Mouse (Mus musculus): ENCODE results near the gene Hpca. TPM values are rescaled to one million over a fixed set of nuclear protein-coding genes. Genes with fewer than 3 reads are reported as not detected.

Hpca gene
- polyA plus RNA-seq, 1 experiment from 2014 or later: 2.7 TPM

DNA sequence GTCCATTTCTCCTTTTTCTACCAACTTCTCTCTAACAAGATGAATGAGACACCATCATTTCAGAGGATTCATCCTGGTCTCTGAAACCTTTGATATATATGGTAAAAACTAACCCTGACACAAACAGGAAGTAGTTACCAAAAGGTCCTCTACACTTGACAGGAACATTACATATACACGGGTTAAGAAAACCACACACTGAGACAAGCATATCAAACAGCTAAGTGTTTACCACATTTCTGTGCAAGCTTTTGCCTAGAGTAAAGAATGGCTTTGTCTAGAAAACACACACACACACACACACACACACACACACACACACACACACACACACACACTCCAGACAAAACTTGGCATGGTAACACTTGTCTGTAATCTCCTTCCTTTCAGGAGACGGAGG, 24.6 kb upstream of the Hpca start:
- ATAC-seq (replicated peaks; ENCODE audit: low FRiP score, low TSS enrichment, low read depth): no peak
- 35% methylated on average over 2 of the region's 2 CpGs for WGBS

GRCm38 (mm10) chr4:129145943-129146342, 24.1 kb upstream of the Hpca start:
- DNase-seq (ENCODE audit: low spot score) (no peak), ATAC-seq (replicated peaks; ENCODE audit: low FRiP score, low TSS enrichment, low read depth) (no peak)
- Histone ChIP-seq H3K9me3 (ENCODE audit: control insufficient read depth, low read length) (no peaks in the 10 kb centered on the region), H3K4me3 (ENCODE audit: low read depth, low read length) (no peak overlapping the region), H3K36me3 (ENCODE audit: control insufficient read depth, insufficient read depth, low read length) (peaks cover 29% of the 10 kb centered on the region), H3K4me1 (replicated peaks; ENCODE audit: control insufficient read depth, insufficient read depth, low read length) (peaks cover 14% of the 10 kb centered on the region; the same call in 1 of the 2 replicates), H3K4me2 (ENCODE audit: low read length) (no peak overlapping the region), H3K27ac (ENCODE audit: low read depth) (no peak overlapping the region), H3K9ac (ENCODE audit: low read length) (no peak overlapping the region), H3K27me3 (replicated peaks; ENCODE audit: control insufficient read depth, insufficient read depth, low read length) (no peaks in the 10 kb centered on the region)
- WGBS: 59% methylated on average over 4 of the region's 4 CpGs

More for the DNA sequence above, 24.6 kb upstream of the Hpca start:
- Histone ChIP-seq H3K4me1 (replicated peaks; ENCODE audit: control insufficient read depth, insufficient read depth, low read length) (peaks cover 11% of the 10 kb centered on the region; the same call in 1 of the 2 replicates), H3K9me3 (ENCODE audit: control insufficient read depth, low read length) (no peaks in the 10 kb centered on the region), H3K4me3 (ENCODE audit: low read depth, low read length) (no peak overlapping the region), H3K36me3 (ENCODE audit: control insufficient read depth, insufficient read depth, low read length) (peaks cover 33% of the 10 kb centered on the region), H3K27ac (ENCODE audit: low read depth) (no peak overlapping the region), H3K27me3 (replicated peaks; ENCODE audit: control insufficient read depth, insufficient read depth, low read length) (no peaks in the 10 kb centered on the region), H3K9ac (ENCODE audit: low read length) (no peak overlapping the region), H3K4me2 (ENCODE audit: low read length) (no peak overlapping the region)
- DNase-seq (ENCODE audit: low spot score): no peak

- Histone ChIP-seq H3K9me3 (ENCODE audit: control insufficient read depth, low read length) (no peaks in the 10 kb centered on the region), H3K4me1 (replicated peaks; ENCODE audit: control insufficient read depth, insufficient read depth, low read length) (peaks cover 14% of the 10 kb centered on the region; the same call in 1 of the 2 replicates), H3K4me2 (ENCODE audit: low read length) (no peak overlapping the region), H3K27me3 (replicated peaks; ENCODE audit: control insufficient read depth, insufficient read depth, low read length) (no peaks in the 10 kb centered on the region), H3K36me3 (ENCODE audit: control insufficient read depth, insufficient read depth, low read length) (peaks cover 24% of the 10 kb centered on the region), H3K27ac (ENCODE audit: low read depth) (peak overlapping the region; percentile 8; the same call in 1 of the 2 replicates), H3K9ac (ENCODE audit: low read length) (no peak overlapping the region), H3K4me3 (ENCODE audit: low read depth, low read length) (no peak overlapping the region)
- DNase-seq (ENCODE audit: low spot score) (peak; percentile 38), ATAC-seq (replicated peaks; ENCODE audit: low FRiP score, low TSS enrichment, low read depth) (no peak)
- WGBS: 57% methylated on average over 4 of the region's 4 CpGs
Observed at GRCm38 (mm10) chr4:129145411-129145810, 23.6 kb upstream of the Hpca start.

- DNase-seq (ENCODE audit: low spot score) (no peak), ATAC-seq (replicated peaks; ENCODE audit: low FRiP score, low TSS enrichment, low read depth) (peak; percentile 72)
- H3K27me3 ChIP-seq (replicated peaks; ENCODE audit: control insufficient read depth, insufficient read depth, low read length): no peaks in the 10 kb centered on the region
- peak overlapping the region; percentile 20; the same call in 1 of the 2 replicates for H3K27ac ChIP-seq (ENCODE audit: low read depth)
- peaks cover 14% of the 10 kb centered on the region; the same call in 1 of the 2 replicates for H3K4me1 ChIP-seq (replicated peaks; ENCODE audit: control insufficient read depth, insufficient read depth, low read length)
- no peak overlapping the region for H3K4me2 ChIP-seq (ENCODE audit: low read length)
- WGBS: 44% methylated on average over 16 of the region's 16 CpGs
- no peaks in the 10 kb centered on the region for H3K9me3 ChIP-seq (ENCODE audit: control insufficient read depth, low read length)
- peaks cover 16% of the 10 kb centered on the region for H3K36me3 ChIP-seq (ENCODE audit: control insufficient read depth, insufficient read depth, low read length)
- H3K4me3 ChIP-seq (ENCODE audit: low read depth, low read length): no peak overlapping the region
- no peak overlapping the region for H3K9ac ChIP-seq (ENCODE audit: low read length)
Observed at GRCm38 (mm10) chr4:129144401-129145367, 22.8 kb upstream of the Hpca start.

GRCm38 (mm10) chr4:129143509-129143908, 21.7 kb upstream of the Hpca start:
- ATAC-seq (replicated peaks; ENCODE audit: low FRiP score, low TSS enrichment, low read depth) (no peak), DNase-seq (ENCODE audit: low spot score) (no peak)
- no peak overlapping the region for H3K4me3 ChIP-seq (ENCODE audit: low read depth, low read length)
- H3K27ac ChIP-seq (ENCODE audit: low read depth): no peak overlapping the region
- H3K36me3 ChIP-seq (ENCODE audit: control insufficient read depth, insufficient read depth, low read length): peaks cover 5% of the 10 kb centered on the region
- no peak overlapping the region for H3K4me2 ChIP-seq (ENCODE audit: low read length)
- no peak overlapping the region for H3K9ac ChIP-seq (ENCODE audit: low read length)
- no peaks in the 10 kb centered on the region for H3K9me3 ChIP-seq (ENCODE audit: control insufficient read depth, low read length)
- 80% methylated on average over 5 of the region's 5 CpGs for WGBS
- H3K27me3 ChIP-seq (replicated peaks; ENCODE audit: control insufficient read depth, insufficient read depth, low read length): 0 out of 2 replicates have a peak, but pooled peaks cover 5% of the 10 kb centered on the region
- H3K4me1 ChIP-seq (replicated peaks; ENCODE audit: control insufficient read depth, insufficient read depth, low read length): peaks cover 14% of the 10 kb centered on the region; the same call in 1 of the 2 replicates

DNA sequence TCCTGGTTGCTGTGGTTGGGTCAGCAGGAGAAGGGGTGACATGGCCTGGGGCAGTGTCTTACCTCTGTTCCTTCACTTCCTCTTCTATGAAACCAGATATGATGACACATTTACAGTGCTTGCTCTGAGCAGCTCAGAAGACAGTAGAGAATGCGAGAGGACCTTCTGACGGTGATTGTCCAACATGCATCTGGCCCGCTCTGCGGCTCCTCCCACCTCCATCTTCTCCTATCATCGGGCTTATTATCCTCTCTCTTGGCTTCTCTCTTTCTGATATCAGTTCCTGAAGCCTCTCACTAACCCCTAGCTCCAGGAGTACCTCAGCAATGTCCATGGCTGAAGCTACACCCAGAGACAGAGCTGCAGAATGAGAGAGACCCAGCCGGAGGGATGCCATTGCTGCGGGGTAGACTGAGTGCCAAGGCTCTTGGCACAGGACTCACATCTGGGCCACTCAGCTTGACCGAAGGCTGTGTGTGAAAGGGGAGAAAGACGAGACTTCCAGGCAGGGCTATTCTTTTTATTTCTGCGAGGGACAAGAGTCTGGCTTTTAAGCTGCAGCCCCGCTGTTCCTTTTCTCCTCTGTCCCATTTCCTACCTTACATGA, 20.7 kb upstream of the Hpca start:
- ATAC-seq (replicated peaks; ENCODE audit: low FRiP score, low TSS enrichment, low read depth) (no peak), DNase-seq (ENCODE audit: low spot score) (no peak)
- no peak overlapping the region for H3K9ac ChIP-seq (ENCODE audit: low read length)
- H3K27ac ChIP-seq (ENCODE audit: low read depth): no peak overlapping the region
- peaks cover 13% of the 10 kb centered on the region; the same call in 1 of the 2 replicates for H3K27me3 ChIP-seq (replicated peaks; ENCODE audit: control insufficient read depth, insufficient read depth, low read length)
- 0 out of 2 replicates have a peak, but pooled peaks cover 2% of the 10 kb centered on the region for H3K36me3 ChIP-seq (ENCODE audit: control insufficient read depth, insufficient read depth, low read length)
- H3K9me3 ChIP-seq (ENCODE audit: control insufficient read depth, low read length): no peaks in the 10 kb centered on the region
- H3K4me2 ChIP-seq (ENCODE audit: low read length): no peak overlapping the region
- H3K4me1 ChIP-seq (replicated peaks; ENCODE audit: control insufficient read depth, insufficient read depth, low read length): peaks cover 14% of the 10 kb centered on the region; the same call in 1 of the 2 replicates
- no peak overlapping the region for H3K4me3 ChIP-seq (ENCODE audit: low read depth, low read length)
- 92% methylated on average over 11 of the region's 11 CpGs for WGBS

DNA sequence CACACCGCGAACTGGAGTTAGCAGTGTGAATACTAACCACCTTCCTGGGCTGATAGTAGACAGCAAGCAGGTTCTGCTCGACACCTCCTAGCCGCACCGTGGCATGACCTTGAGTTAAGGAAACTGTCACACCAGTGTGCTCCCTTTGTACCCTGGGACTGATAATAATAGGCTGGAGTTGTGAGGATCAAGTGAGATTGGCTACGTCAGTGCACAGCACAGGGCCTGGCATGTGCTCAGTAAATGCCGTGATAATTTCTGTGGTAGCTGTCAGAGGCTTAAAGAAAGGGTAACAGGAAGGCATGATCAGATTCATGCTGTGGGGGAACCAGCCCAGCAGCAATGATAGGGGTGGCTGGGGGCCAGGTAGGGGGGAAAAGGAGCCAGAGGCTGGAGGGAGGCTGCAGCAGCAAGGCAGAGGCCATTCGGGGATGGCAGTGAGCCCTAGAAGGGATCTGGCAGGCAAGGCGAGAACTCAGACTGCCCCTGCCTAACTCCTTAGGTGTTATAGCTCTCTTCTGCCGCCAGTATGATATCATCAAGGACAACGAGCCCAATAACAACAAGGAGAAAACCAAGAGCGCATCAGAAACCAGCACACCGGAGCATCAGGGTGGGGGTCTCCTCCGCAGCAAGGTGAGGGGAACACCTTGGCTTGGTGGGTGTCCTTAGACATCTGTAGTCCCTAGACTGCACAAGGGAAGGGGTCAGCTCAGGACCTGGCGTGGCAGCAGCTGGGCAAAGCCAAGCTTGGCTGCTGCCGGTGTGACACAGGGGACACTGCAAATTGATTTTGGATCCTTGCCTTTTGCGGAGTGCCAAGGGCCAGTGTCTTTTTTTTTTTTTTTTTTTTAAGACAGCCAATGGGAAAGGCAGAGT, 20.0 kb upstream of the Hpca start:
- Histone ChIP-seq H3K9me3 (ENCODE audit: control insufficient read depth, low read length) (no peaks in the 10 kb centered on the region), H3K9ac (ENCODE audit: low read length) (no peak overlapping the region), H3K4me1 (replicated peaks; ENCODE audit: control insufficient read depth, insufficient read depth, low read length) (peaks cover 13% of the 10 kb centered on the region; the same call in 1 of the 2 replicates), H3K36me3 (ENCODE audit: control insufficient read depth, insufficient read depth, low read length) (0 out of 2 replicates have a peak, but pooled peaks cover 2% of the 10 kb centered on the region), H3K4me3 (ENCODE audit: low read depth, low read length) (no peak overlapping the region), H3K27me3 (replicated peaks; ENCODE audit: control insufficient read depth, insufficient read depth, low read length) (peaks cover 20% of the 10 kb centered on the region), H3K27ac (ENCODE audit: low read depth) (no peak overlapping the region), H3K4me2 (ENCODE audit: low read length) (no peak overlapping the region)
- ATAC-seq (replicated peaks; ENCODE audit: low FRiP score, low TSS enrichment, low read depth): no peak
- no peak for DNase-seq (ENCODE audit: low spot score)
- 77% methylated on average over 17 of the region's 17 CpGs for WGBS

DNA sequence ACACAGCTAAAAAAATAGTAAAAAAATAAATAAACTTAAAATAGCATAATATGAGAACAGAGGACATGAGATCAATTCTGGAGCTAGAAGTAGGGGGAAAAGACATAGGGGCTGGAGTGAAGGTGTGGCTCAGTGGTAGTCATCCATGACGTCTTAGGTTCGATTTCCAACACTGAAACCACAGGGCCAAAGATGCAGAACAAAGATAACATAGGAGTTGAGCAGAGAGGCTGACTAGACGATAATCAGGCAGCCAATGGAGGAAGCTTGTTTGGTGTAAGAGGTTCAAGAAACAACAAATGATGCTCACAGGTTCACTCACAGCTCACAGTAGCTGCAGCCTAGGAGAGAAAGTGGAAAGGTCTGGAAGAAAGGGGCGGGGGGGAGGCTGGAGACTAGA, 19.0 kb upstream of the Hpca start:
- DNase-seq (ENCODE audit: low spot score) (no peak), ATAC-seq (replicated peaks; ENCODE audit: low FRiP score, low TSS enrichment, low read depth) (no peak)
- no peak overlapping the region for H3K4me2 ChIP-seq (ENCODE audit: low read length)
- H3K4me3 ChIP-seq (ENCODE audit: low read depth, low read length): no peak overlapping the region
- 0 out of 2 replicates have a peak, but pooled peaks cover 2% of the 10 kb centered on the region for H3K36me3 ChIP-seq (ENCODE audit: control insufficient read depth, insufficient read depth, low read length)
- no peak overlapping the region for H3K27ac ChIP-seq (ENCODE audit: low read depth)
- 0 out of 2 replicates have a peak, but pooled peaks cover 10% of the 10 kb centered on the region for H3K4me1 ChIP-seq (replicated peaks; ENCODE audit: control insufficient read depth, insufficient read depth, low read length)
- no peak overlapping the region for H3K9ac ChIP-seq (ENCODE audit: low read length)
- 81% methylated on average over 4 of the region's 4 CpGs for WGBS
- no peaks in the 10 kb centered on the region for H3K9me3 ChIP-seq (ENCODE audit: control insufficient read depth, low read length)
- peaks cover 27% of the 10 kb centered on the region for H3K27me3 ChIP-seq (replicated peaks; ENCODE audit: control insufficient read depth, insufficient read depth, low read length)
